Mouse (Mus musculus): ENCODE data around the gene BC025920.

DNA sequence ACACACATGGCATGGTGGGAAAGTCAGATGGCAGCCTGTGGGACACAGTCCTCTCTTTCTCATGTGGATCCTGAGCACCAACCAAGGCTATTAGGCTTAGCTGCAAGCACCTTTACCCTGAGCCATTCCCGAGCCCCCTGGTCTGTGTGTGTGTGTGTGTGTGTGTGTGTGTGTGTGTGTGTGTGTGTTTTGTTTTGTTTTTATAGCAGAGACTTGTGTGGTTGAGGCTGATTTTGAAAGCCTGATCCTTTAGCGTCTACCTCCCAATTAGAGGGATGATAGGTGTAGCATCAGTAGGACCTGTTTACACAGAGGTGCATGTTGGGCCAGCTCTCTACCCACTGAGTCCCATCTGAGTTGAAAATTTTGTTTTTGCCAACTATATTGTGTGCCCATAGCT lies 38.1 kb downstream of the BC025920 start:
- no peak for TF ChIP-seq CTCF (IDR thresholded peaks at IDR 0.05; ENCODE audit: low read depth, low read length)
- no peak for TF ChIP-seq POLR2A (IDR thresholded peaks at IDR 0.05; ENCODE audit: extremely low read depth, insufficient read depth, low read length)

Data from liver, adult 2 months (tissue).